Mouse (Mus musculus) limb, embryonic 14.5 days (tissue): ENCODE results near the gene Fermt1. TPM values are rescaled to one million over a fixed set of nuclear protein-coding genes. Genes with fewer than 3 reads are reported as not detected.

Experiments used
- ATAC-seq: fragments of 200-750 bp; cut with Nextera tagmentation; 2 replicates; pipeline ENCODE4 v1.8.0; 2017; ENCODE audit warnings: low read depth, moderate number of reproducible peaks, moderate TSS enrichment; ENCODE audit not compliant: low FRiP score
- DNase-seq: peaks from one replicate; pipeline ENCODE4 v3.0.0-alpha.2; 2015; ENCODE audit warnings: low spot score
- H3K27ac ChIP-seq: fragments of 300-500 bp; sonication (generic); replicated peaks from 2 replicates; pipeline ENCODE4 v1.5.1; 2014; ENCODE audit warnings: low read depth, mild to moderate bottlenecking, low read length, moderate library complexity, mixed read lengths
- H3K27me3 ChIP-seq: fragments of 300-500 bp; sonication (generic); 2 replicates; pipeline ENCODE4 v1.6.1; 2014; ENCODE audit warnings: low read length, mixed read lengths; ENCODE audit not compliant: control insufficient read depth, insufficient read depth
- H3K36me3 ChIP-seq: fragments of 300-500 bp; sonication (generic); 2 replicates; pipeline ENCODE4 v1.6.1; 2014; ENCODE audit warnings: mild to moderate bottlenecking, low read length, moderate library complexity, mixed read lengths; ENCODE audit not compliant: control insufficient read depth, insufficient read depth
- H3K4me1 ChIP-seq: fragments of 300-500 bp; sonication (generic); 2 replicates; pipeline ENCODE4 v1.6.1; 2014; ENCODE audit warnings: antibody characterized with exemption, low read length, mixed read lengths; ENCODE audit not compliant: control insufficient read depth, insufficient read depth
- H3K4me2 ChIP-seq: fragments of 300-500 bp; sonication (generic); replicated peaks from 2 replicates; pipeline ENCODE4 v1.6.1; 2014; ENCODE audit warnings: low read depth, mild to moderate bottlenecking, low read length, moderate library complexity; ENCODE audit not compliant: severe bottlenecking
- H3K4me3 ChIP-seq: fragments of 300-500 bp; sonication (generic); replicated peaks from 2 replicates; pipeline ENCODE4 v1.5.1; 2014; ENCODE audit warnings: low read length
- H3K9ac ChIP-seq: fragments of 300-500 bp; sonication (generic); 2 replicates; pipeline ENCODE4 v1.6.1; 2014; ENCODE audit warnings: mild to moderate bottlenecking, low read depth, low read length, moderate library complexity; ENCODE audit not compliant: severe bottlenecking
- H3K9me3 ChIP-seq: fragments of 300-500 bp; sonication (generic); 2 replicates; pipeline ENCODE4 v1.6.1; 2016; ENCODE audit warnings: low read length; ENCODE audit not compliant: control insufficient read depth
- POLR2A ChIP-seq: fragments of 200-500 bp; IDR thresholded peaks from 2 replicates; pipeline ENCODE4 v1.8.0; 2012; ENCODE audit warnings: inconsistent platforms, mild to moderate bottlenecking, moderate library complexity, borderline replicate concordance; ENCODE audit not compliant: insufficient read depth, insufficient read length; ENCODE audit errors: extremely low read depth
- WGBS: fragments of 180-500 bp; shearing (Covaris S2); extraction: QIAGEN DNeasy Blood & Tissue Kit; methylation state at CpG from one replicate; pipeline ENCODE4 v1.1.7; 2014; 5-methylcytosine and 5-hydroxymethylcytosine counted together
- polyA plus RNA-seq, 2 experiments: library from polyadenylated mRNA; depleted of rRNA in 1 of 2; stranded (reverse) in 1 of 2; unstranded in 1 of 2; fragments of >200 nt; fragmentation: Nextera tagmentation in 1 of 2; extraction: Ambion mirVana in 1 of 2; gene quantifications; 2 replicates each; pipeline versions ENCODE4 v1.2.1 to v1.2.3; 2012 to 2014

The Fermt1 gene
- polyA plus RNA-seq, 2 experiments, result 3.9 to 16.2 TPM

GRCm38 (mm10) chr2:132856333-132856732 is 89.4 kb downstream of the Fermt1 start:
- Histone ChIP-seq H3K27me3 (no peaks in the 10 kb centered on the region), H3K4me2 (no peak overlapping the region), H3K4me3 (no peak overlapping the region), H3K36me3 (peaks cover 23% of the 10 kb centered on the region), H3K9ac (no peak overlapping the region), H3K9me3 (no peaks in the 10 kb centered on the region), H3K4me1 (no peaks in the 10 kb centered on the region), H3K27ac (no peak overlapping the region)
- no peak for ATAC-seq
- WGBS, result 80% methylated on average over 5 of the region's 5 CpGs
- TF ChIP-seq POLR2A, result no peak
- no peak for DNase-seq

Other genes with a start within 250 kb of the Fermt1 start
- 0.13 and 0.35 TPM in 2 replicates for gene Chgb, start 164.6 kb downstream of the Fermt1 start, polyA plus RNA-seq (2012; rRNA removed)
- gene Chgb, start 164.6 kb downstream of the Fermt1 start, polyA plus RNA-seq (2014; fragmentation: Nextera tagmentation; extraction: Ambion mirVana), result 0.11 and 0.28 TPM in 2 replicates
- 17.3 and 22.1 TPM in 2 replicates for gene Trmt6, start 129.9 kb downstream of the Fermt1 start, polyA plus RNA-seq (2012; rRNA removed)
- 27.7 and 29.1 TPM in 2 replicates for gene Trmt6, start 129.9 kb downstream of the Fermt1 start, polyA plus RNA-seq (2014; fragmentation: Nextera tagmentation; extraction: Ambion mirVana)
- 8.7 and 9.6 TPM in 2 replicates for gene Mcm8, start 129.8 kb downstream of the Fermt1 start, polyA plus RNA-seq (2012; rRNA removed)
- gene Mcm8, start 129.8 kb downstream of the Fermt1 start, polyA plus RNA-seq (2014; fragmentation: Nextera tagmentation; extraction: Ambion mirVana), result 9.1 and 13.8 TPM in 2 replicates
- gene Crls1, start 99.2 kb downstream of the Fermt1 start, polyA plus RNA-seq (2012; rRNA removed), result 33.5 and 40.0 TPM in 2 replicates
- 33.9 and 35.5 TPM in 2 replicates for gene Crls1, start 99.2 kb downstream of the Fermt1 start, polyA plus RNA-seq (2014; fragmentation: Nextera tagmentation; extraction: Ambion mirVana)
- 0.31 and 0.36 TPM in 2 replicates for gene Lrrn4, start 65.0 kb downstream of the Fermt1 start, polyA plus RNA-seq (2012; rRNA removed)
- gene Lrrn4, start 65.0 kb downstream of the Fermt1 start, polyA plus RNA-seq (2014; fragmentation: Nextera tagmentation; extraction: Ambion mirVana), result 0.32 and 0.51 TPM in 2 replicates